Mouse (Mus musculus): ENCODE results near the gene Ttll6. TPM values are rescaled to one million over a fixed set of nuclear protein-coding genes. Genes with fewer than 3 reads are reported as not detected.
A peak's percentile ranks its signal among the peaks of the same experiment; 100 is the strongest.

Ttll6 gene
- polyA plus RNA-seq, 1 experiment from 2014 or later, result 0.99 TPM

- DNase-seq (ENCODE audit: low spot score) (peak; percentile 55), ATAC-seq (no peak)
- Histone ChIP-seq H3K4me2 (replicated peaks; ENCODE audit: low read depth, low read length) (no peak overlapping the region), H3K4me1 (ENCODE audit: insufficient read depth, low read depth, low read length) (no peaks in the 10 kb centered on the region), H3K4me3 (ENCODE audit: low read depth, low read length) (no peak overlapping the region), H3K27me3 (replicated peaks; ENCODE audit: insufficient read depth, low read length) (peaks cover 90% of the 10 kb centered on the region), H3K9me3 (ENCODE audit: low read length) (no peaks in the 10 kb centered on the region), H3K36me3 (ENCODE audit: insufficient read depth, low read length) (no peaks in the 10 kb centered on the region), H3K9ac (replicated peaks; ENCODE audit: low read depth) (no peak overlapping the region), H3K27ac (ENCODE audit: low read length) (no peak overlapping the region)
- WGBS, result 1% methylated on average over 12 of the region's 12 CpGs
- TF ChIP-seq EP300 (IDR thresholded peaks at IDR 0.05) (no peak), CTCF (IDR thresholded peaks at IDR 0.05) (peak; percentile 51; the same call in 1 of the 2 replicates)
These were observed 65.1 kb downstream of the Ttll6 start for GRCm38 (mm10) chr11:96198642-96199041.

GRCm38 (mm10) chr11:96199181-96200086, 65.8 kb downstream of the Ttll6 start:
- Histone ChIP-seq H3K27ac (ENCODE audit: low read length) (no peak overlapping the region), H3K9me3 (ENCODE audit: low read length) (no peaks in the 10 kb centered on the region), H3K36me3 (ENCODE audit: insufficient read depth, low read length) (no peaks in the 10 kb centered on the region), H3K9ac (replicated peaks; ENCODE audit: low read depth) (no peak overlapping the region), H3K4me2 (replicated peaks; ENCODE audit: low read depth, low read length) (no peak overlapping the region), H3K4me1 (ENCODE audit: insufficient read depth, low read depth, low read length) (no peaks in the 10 kb centered on the region), H3K27me3 (replicated peaks; ENCODE audit: insufficient read depth, low read length) (peaks cover 91% of the 10 kb centered on the region), H3K4me3 (ENCODE audit: low read depth, low read length) (no peak overlapping the region)
- DNase-seq (ENCODE audit: low spot score) (no peak), ATAC-seq (no peak)
- TF ChIP-seq EP300 (IDR thresholded peaks at IDR 0.05), result no peak
- no peak for TF ChIP-seq CTCF (IDR thresholded peaks at IDR 0.05)
- WGBS, result 3% methylated on average over 22 of the region's 22 CpGs

- no peak for TF ChIP-seq EP300 (IDR thresholded peaks at IDR 0.05)
- TF ChIP-seq CTCF (IDR thresholded peaks at IDR 0.05), result no peak
- H3K9ac ChIP-seq (replicated peaks; ENCODE audit: low read depth), result no peak overlapping the region
- no peaks in the 10 kb centered on the region for H3K9me3 ChIP-seq (ENCODE audit: low read length)
- no peaks in the 10 kb centered on the region for H3K36me3 ChIP-seq (ENCODE audit: insufficient read depth, low read length)
- DNase-seq (ENCODE audit: low spot score) (no peak), ATAC-seq (no peak)
- H3K4me3 ChIP-seq (ENCODE audit: low read depth, low read length), result no peak overlapping the region
- no peaks in the 10 kb centered on the region for H3K4me1 ChIP-seq (ENCODE audit: insufficient read depth, low read depth, low read length)
- no peak overlapping the region for H3K4me2 ChIP-seq (replicated peaks; ENCODE audit: low read depth, low read length)
- H3K27ac ChIP-seq (ENCODE audit: low read length), result no peak overlapping the region
- WGBS, result 3% methylated on average over 14 of the region's 14 CpGs
- peaks cover 91% of the 10 kb centered on the region for H3K27me3 ChIP-seq (replicated peaks; ENCODE audit: insufficient read depth, low read length)
These were observed 66.6 kb downstream of the Ttll6 start for GRCm38 (mm10) chr11:96200183-96200655.

- Histone ChIP-seq H3K4me2 (replicated peaks; ENCODE audit: low read depth, low read length) (no peak overlapping the region), H3K36me3 (ENCODE audit: insufficient read depth, low read length) (no peaks in the 10 kb centered on the region), H3K27ac (ENCODE audit: low read length) (no peak overlapping the region), H3K4me3 (ENCODE audit: low read depth, low read length) (no peak overlapping the region), H3K9ac (replicated peaks; ENCODE audit: low read depth) (no peak overlapping the region), H3K27me3 (replicated peaks; ENCODE audit: insufficient read depth, low read length) (peaks cover 90% of the 10 kb centered on the region), H3K9me3 (ENCODE audit: low read length) (no peaks in the 10 kb centered on the region), H3K4me1 (ENCODE audit: insufficient read depth, low read depth, low read length) (no peaks in the 10 kb centered on the region)
- TF ChIP-seq CTCF (IDR thresholded peaks at IDR 0.05) (no peak), EP300 (IDR thresholded peaks at IDR 0.05) (no peak)
- ATAC-seq, result no peak
- no peak for DNase-seq (ENCODE audit: low spot score)
These were observed 68.2 kb downstream of the Ttll6 start for GRCm38 (mm10) chr11:96201741-96202140.

- no peak overlapping the region for H3K4me2 ChIP-seq (replicated peaks; ENCODE audit: low read depth, low read length)
- no peaks in the 10 kb centered on the region for H3K4me1 ChIP-seq (ENCODE audit: insufficient read depth, low read depth, low read length)
- H3K9ac ChIP-seq (replicated peaks; ENCODE audit: low read depth), result no peak overlapping the region
- ATAC-seq (no peak), DNase-seq (ENCODE audit: low spot score) (no peak)
- H3K36me3 ChIP-seq (ENCODE audit: insufficient read depth, low read length), result no peaks in the 10 kb centered on the region
- no peak overlapping the region for H3K4me3 ChIP-seq (ENCODE audit: low read depth, low read length)
- 3% methylated on average over 14 of the region's 14 CpGs for WGBS
- H3K27ac ChIP-seq (ENCODE audit: low read length), result no peak overlapping the region
- TF ChIP-seq EP300 (IDR thresholded peaks at IDR 0.05) (no peak), CTCF (IDR thresholded peaks at IDR 0.05) (no peak)
- H3K9me3 ChIP-seq (ENCODE audit: low read length), result no peaks in the 10 kb centered on the region
- H3K27me3 ChIP-seq (replicated peaks; ENCODE audit: insufficient read depth, low read length), result peaks cover 85% of the 10 kb centered on the region
These were observed 69.0 kb downstream of the Ttll6 start for GRCm38 (mm10) chr11:96202401-96203081.

- H3K36me3 ChIP-seq (ENCODE audit: insufficient read depth, low read length), result no peaks in the 10 kb centered on the region
- TF ChIP-seq CTCF (IDR thresholded peaks at IDR 0.05), result no peak
- no peak for TF ChIP-seq EP300 (IDR thresholded peaks at IDR 0.05)
- ATAC-seq (no peak), DNase-seq (ENCODE audit: low spot score) (no peak)
- no peak overlapping the region for H3K9ac ChIP-seq (replicated peaks; ENCODE audit: low read depth)
- H3K4me3 ChIP-seq (ENCODE audit: low read depth, low read length), result peak overlapping the region; percentile 8; the same call in 1 of the 2 replicates
- WGBS, result under 1% methylated on average over 37 of the region's 37 CpGs
- no peaks in the 10 kb centered on the region for H3K9me3 ChIP-seq (ENCODE audit: low read length)
- no peak overlapping the region for H3K4me2 ChIP-seq (replicated peaks; ENCODE audit: low read depth, low read length)
- H3K4me1 ChIP-seq (ENCODE audit: insufficient read depth, low read depth, low read length), result no peaks in the 10 kb centered on the region
- H3K27me3 ChIP-seq (replicated peaks; ENCODE audit: insufficient read depth, low read length), result peaks cover 80% of the 10 kb centered on the region
- H3K27ac ChIP-seq (ENCODE audit: low read length), result no peak overlapping the region
These were observed 69.7 kb downstream of the Ttll6 start for GRCm38 (mm10) chr11:96203182-96203788.
